Mouse (Mus musculus) hindbrain, embryonic 10.5 days (tissue): Measurements from ENCODE around the gene Rpap1. TPM values are rescaled to one million over a fixed set of nuclear protein-coding genes. Genes with fewer than 3 reads are reported as not detected.

Experiments used
- DNase-seq: peaks from one replicate; pipeline ENCODE4 v3.0.0-alpha.2; 2017; ENCODE audit warnings: low spot score
- H3K27ac ChIP-seq: fragments of 300-500 bp; sonication (generic); 2 replicates; pipeline ENCODE4 v1.5.1; 2016; ENCODE audit warnings: mild to moderate bottlenecking, moderate library complexity
- H3K27me3 ChIP-seq: fragments of 300-500 bp; sonication (generic); 2 replicates; pipeline ENCODE4 v1.6.1; 2016; ENCODE audit warnings: mild to moderate bottlenecking; ENCODE audit not compliant: poor library complexity, insufficient read depth, severe bottlenecking
- H3K36me3 ChIP-seq: fragments of 300-500 bp; sonication (generic); 2 replicates; pipeline ENCODE4 v1.6.1; 2016; ENCODE audit warnings: mild to moderate bottlenecking, moderate library complexity
- H3K4me1 ChIP-seq: fragments of 300-500 bp; sonication (generic); replicated peaks from 2 replicates; pipeline ENCODE4 v1.6.1; 2016; ENCODE audit warnings: mild to moderate bottlenecking
- H3K4me3 ChIP-seq: fragments of 300-500 bp; sonication (generic); 2 replicates; pipeline ENCODE4 v1.5.1; 2016; ENCODE audit warnings: mild to moderate bottlenecking, moderate library complexity
- H3K9me3 ChIP-seq: fragments of 300-500 bp; sonication (generic); 2 replicates; pipeline ENCODE4 v1.6.1; 2016; ENCODE audit warnings: mild to moderate bottlenecking, moderate library complexity
- WGBS: fragments of 180-500 bp; shearing (Covaris S2); methylation state at CpG from one replicate; pipeline ENCODE4 v1.1.7; 2016; 5-methylcytosine and 5-hydroxymethylcytosine counted together
- polyA plus RNA-seq: library from polyadenylated mRNA; unstranded; fragments of >200 nt; fragmentation: Nextera tagmentation; extraction: Ambion mirVana; gene quantifications from 2 replicates; pipeline ENCODE4 v1.2.1, GENCODE M21; 2016

The Rpap1 gene
- polyA plus RNA-seq, 1 experiment from 2014 or later = 41.6 TPM

DNA sequence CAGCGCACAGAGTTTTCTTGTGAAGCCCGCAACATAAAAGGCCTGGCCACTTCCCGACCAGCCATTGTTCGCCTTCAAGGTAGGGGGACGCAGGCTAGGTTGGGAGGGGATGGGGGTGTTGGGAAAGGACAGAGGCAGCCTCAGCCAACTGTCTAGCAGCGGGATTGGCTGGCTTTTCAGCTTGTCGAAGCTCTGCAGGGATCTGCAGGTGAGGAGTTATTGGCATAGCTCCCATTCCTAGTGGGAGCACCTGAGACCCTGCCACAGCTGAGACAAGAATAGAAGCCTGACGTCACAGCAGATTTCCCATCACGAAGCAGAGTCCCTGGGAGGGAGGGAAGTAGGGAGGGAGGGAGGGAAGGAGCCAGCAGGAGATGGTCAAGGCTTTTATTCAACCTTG lies 17.4 kb upstream of the Rpap1 start:
- peaks cover 54% of the 10 kb centered on the region for H3K36me3 ChIP-seq
- no peak for DNase-seq
- no peak overlapping the region for H3K4me3 ChIP-seq
- 26% methylated on average over 9 of the region's 9 CpGs for WGBS
- peaks cover 41% of the 10 kb centered on the region for H3K27me3 ChIP-seq
- peak overlapping the region; percentile 81 for H3K27ac ChIP-seq
- peaks cover 88% of the 10 kb centered on the region for H3K4me1 ChIP-seq
- H3K9me3 ChIP-seq = no peaks in the 10 kb centered on the region

DNA sequence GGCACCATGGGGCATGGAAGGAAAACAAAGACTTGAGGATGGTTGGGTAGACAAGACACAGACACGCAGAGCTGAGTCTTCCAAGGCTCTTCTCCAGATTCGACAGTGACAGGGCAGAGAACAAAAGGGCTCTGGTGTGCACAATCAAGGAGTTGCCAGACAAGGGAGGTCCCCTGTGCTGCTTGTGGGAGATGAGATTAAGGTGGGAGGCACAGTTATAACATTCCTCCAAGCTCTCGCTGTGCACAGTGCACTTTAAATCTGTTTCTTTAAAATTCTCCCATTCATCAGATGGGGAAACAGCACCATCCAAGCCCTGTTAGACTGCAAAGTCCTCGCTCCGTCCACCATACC lies 16.9 kb upstream of the Rpap1 start:
- H3K36me3 ChIP-seq = peaks cover 48% of the 10 kb centered on the region
- no peaks in the 10 kb centered on the region for H3K9me3 ChIP-seq
- peak overlapping the region; percentile 81 for H3K27ac ChIP-seq
- no peak for DNase-seq
- 29% methylated on average over 5 of the region's 5 CpGs for WGBS
- H3K27me3 ChIP-seq = peaks cover 41% of the 10 kb centered on the region
- no peak overlapping the region for H3K4me3 ChIP-seq
- H3K4me1 ChIP-seq = peaks cover 89% of the 10 kb centered on the region

DNA sequence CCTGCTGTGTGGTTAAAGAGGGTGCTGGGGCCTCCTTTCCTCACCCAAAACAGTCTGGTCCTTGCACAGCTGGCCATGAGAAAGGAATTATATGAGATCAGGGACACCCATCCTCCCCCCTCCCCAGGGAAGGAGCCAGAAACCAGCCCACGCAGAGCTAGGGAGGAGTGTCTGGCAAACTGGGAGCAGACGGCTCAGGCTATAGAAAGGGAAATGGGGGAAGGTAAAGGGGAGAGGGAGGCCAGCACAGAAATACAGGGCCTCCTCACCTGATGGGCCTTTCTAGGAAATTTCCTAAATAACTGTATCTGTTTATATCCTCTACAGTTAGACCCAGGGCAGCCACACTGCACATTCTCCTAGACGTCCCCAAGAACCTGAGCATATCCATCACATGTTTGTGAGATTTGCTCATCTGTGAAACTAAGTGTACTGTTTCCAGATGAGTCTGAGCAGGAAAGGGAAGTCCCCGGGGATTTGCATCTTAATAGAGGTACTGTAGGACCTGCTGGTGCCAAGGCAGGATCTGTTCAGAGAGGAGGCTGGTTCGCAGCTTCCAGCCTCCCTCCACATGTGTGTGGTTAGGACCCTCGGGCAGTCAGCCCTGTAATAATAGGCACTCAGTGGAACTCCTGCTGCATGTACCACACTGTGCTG lies 16.4 kb upstream of the Rpap1 start:
- WGBS = 15% methylated on average over 6 of the region's 6 CpGs
- Histone ChIP-seq H3K4me1 (peaks cover 89% of the 10 kb centered on the region), H3K4me3 (peak overlapping the region; percentile 33; the same call in 1 of the 2 replicates), H3K36me3 (peaks cover 43% of the 10 kb centered on the region), H3K27me3 (peaks cover 46% of the 10 kb centered on the region), H3K27ac (peak overlapping the region; percentile 81), H3K9me3 (no peaks in the 10 kb centered on the region)
- no peak for DNase-seq

DNA sequence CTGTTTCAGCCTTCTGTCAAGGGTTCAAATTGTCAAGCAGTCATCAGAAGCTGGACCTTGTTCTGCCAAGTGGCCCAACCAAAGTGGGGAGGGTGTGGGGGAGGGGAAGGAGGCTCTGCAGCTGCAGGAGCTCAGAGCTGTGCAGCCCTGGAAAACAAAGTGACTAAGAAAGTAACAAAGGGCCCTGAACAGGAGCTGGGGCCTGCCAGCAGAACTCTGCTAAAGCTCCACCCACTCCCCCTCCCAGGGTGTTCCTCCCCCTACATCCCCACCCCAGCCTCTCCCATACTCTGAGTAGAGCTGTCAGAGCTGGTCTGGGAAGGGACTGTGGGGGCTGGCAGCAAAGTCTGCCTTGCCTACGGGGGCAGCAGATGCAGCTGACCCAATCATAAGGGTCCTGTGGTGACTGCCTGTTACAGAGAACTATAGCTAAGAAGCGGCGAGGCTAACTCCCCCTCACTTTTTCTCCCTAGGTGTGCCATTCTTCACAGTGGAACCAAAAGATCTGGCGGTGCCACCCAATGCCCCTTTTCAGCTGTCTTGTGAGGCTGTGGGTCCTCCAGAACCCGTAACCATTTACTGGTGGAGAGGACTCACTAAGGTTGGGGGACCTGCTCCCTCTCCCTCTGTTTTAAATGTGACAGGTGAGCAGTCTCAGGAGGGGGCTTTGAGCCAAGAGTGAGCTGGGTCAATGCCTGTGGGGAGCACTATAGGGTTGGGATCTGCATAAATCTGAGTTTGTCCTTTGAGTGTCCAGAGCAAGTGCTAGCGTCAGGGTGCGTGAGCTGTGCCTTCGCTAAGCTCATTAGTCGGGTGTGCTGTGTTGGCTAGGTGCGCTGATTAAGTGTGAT lies 15.7 kb upstream of the Rpap1 start:
- Histone ChIP-seq H3K27ac (peak overlapping the region; percentile 81), H3K9me3 (no peaks in the 10 kb centered on the region), H3K4me3 (peak overlapping the region; percentile 33), H3K4me1 (peaks cover 87% of the 10 kb centered on the region), H3K27me3 (peaks cover 54% of the 10 kb centered on the region), H3K36me3 (peaks cover 36% of the 10 kb centered on the region)
- 26% methylated on average over 10 of the region's 10 CpGs for WGBS
- peak; percentile 72 for DNase-seq

DNA sequence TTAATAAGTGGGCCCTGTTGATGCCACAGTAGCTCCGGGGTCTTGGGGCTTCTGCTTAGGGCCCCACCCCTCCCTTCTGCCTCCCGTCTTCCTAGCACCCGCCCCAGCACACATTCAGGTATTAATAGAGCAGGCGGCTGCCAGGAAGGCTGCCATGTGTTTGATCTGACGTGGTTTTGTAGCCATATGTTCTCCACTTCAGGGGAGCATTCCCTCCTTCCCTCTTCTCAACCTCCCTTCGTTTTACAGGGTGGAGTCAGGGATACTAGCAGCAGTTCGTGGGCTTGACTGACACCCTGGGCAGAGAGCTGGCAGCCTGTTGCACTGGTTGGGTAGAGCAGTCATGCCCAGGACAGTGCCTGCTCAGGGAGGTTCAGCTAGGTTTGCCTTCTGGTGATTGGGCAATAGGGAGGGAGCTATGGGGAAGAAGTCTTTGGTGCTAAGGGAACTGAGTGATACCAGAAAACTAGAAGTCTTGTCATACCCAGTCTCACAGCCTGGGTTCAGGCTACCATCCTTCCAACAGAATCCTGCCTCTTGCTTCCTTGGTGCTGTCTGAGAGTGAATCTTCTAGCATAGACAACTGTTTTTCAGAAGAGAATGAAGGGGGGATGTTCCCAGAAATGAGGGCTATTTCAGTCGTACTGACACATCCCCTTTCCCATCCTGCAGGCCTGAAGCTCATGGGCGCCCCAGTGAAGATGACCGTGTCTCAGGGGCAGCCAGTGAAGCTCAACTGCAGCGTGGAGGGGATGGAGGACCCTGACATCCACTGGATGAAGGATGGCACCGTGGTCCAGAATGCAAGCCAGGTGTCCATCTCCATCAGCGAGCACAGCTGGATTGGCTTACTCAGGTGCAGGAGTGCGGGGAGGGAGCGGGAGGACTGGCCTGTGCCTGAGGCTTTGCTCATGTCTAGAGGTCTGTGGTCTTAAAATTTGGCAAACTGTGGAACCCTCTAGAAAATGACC lies 13.8 kb upstream of the Rpap1 start:
- Histone ChIP-seq H3K4me3 (peak overlapping the region; percentile 87), H3K27ac (peak overlapping the region; percentile 20; the same call in 1 of the 2 replicates), H3K36me3 (peaks cover 19% of the 10 kb centered on the region), H3K9me3 (no peaks in the 10 kb centered on the region), H3K27me3 (peaks cover 72% of the 10 kb centered on the region), H3K4me1 (peaks cover 73% of the 10 kb centered on the region)
- no peak for DNase-seq
- WGBS = 47% methylated on average over 15 of the region's 15 CpGs

DNA sequence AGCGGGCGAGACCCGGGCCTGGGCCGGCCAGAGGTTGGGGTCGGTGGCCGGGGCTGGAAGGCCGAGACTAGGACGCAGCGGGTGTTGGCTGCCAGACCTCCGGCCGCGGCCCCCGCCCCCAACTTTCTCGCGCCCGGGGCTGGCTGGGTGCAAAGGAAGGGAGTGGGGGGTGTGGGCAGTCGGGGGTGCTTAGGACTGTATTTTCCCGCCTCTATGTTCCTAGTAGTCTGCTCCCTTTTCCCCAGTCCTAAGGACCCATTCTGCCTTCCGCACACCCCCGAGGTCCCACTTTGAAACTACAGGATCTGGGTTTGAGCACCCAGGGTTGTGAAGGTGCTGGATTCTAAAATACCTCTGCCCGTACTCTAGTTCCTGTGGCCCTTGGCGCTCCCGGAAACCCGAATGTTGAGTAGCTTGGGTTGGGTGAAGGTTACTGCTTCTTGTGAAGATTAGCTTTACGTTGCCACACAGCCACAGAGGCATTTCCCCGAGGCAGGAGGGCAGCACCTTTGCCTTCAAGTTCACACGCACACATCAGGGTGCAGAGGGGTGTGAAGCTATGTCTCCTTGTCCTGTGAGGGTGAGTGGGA lies 12.7 kb upstream of the Rpap1 start:
- WGBS = 1% methylated on average over 27 of the region's 27 CpGs
- DNase-seq = peak; percentile 66
- Histone ChIP-seq H3K36me3 (peaks cover 10% of the 10 kb centered on the region; the same call in 1 of the 2 replicates), H3K27me3 (peaks cover 68% of the 10 kb centered on the region), H3K27ac (peak overlapping the region; percentile 94), H3K4me3 (peak overlapping the region; percentile 87), H3K9me3 (no peaks in the 10 kb centered on the region), H3K4me1 (peaks cover 65% of the 10 kb centered on the region)

DNA sequence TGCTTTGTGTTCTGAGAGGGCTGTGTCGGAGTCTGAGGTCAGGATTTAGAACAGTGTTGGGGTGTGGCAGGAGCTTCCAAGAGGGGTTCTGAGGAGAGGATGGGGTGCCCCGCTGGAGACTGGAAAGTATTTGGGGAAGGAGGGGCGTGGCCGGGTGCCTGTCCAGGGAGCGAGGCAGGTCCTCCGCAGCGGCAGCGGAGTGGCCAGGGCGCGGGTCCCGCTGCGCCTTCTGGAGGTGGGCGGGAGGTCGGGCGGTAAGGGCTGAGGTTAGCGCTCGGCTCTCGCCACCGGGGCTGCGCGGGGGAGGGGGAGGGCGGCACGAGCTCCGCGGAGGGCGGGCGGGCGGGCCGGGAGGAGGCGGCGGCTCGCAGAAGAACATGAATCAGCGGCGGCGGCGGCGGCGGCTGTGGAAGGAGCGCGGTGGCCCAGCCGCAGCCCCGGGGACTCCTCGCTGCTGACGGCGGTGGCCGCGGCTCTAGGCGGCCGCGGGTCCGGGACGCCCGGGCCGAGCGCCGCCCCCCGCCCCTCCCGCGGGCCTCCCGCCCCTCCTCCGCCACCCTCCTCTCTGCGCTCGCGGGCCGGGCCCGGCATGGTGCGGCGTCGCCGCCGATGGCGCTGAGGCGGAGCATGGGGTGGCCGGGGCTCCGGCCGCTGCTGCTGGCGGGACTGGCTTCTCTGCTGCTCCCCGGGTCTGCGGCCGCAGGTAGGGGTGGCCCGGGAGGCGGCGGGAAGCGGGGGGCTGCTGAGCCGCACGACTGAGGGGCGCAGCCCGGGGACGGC lies 12.0 kb upstream of the Rpap1 start:
- H3K27me3 ChIP-seq = peaks cover 62% of the 10 kb centered on the region
- no peaks in the 10 kb centered on the region for H3K9me3 ChIP-seq
- peaks cover 58% of the 10 kb centered on the region for H3K4me1 ChIP-seq
- H3K36me3 ChIP-seq = peaks cover 5% of the 10 kb centered on the region; the same call in 1 of the 2 replicates
- DNase-seq = peak; percentile 69
- 1% methylated on average over 80 of the region's 89 CpGs for WGBS
- H3K27ac ChIP-seq = peak overlapping the region; percentile 94
- peak overlapping the region; percentile 87 for H3K4me3 ChIP-seq

DNA sequence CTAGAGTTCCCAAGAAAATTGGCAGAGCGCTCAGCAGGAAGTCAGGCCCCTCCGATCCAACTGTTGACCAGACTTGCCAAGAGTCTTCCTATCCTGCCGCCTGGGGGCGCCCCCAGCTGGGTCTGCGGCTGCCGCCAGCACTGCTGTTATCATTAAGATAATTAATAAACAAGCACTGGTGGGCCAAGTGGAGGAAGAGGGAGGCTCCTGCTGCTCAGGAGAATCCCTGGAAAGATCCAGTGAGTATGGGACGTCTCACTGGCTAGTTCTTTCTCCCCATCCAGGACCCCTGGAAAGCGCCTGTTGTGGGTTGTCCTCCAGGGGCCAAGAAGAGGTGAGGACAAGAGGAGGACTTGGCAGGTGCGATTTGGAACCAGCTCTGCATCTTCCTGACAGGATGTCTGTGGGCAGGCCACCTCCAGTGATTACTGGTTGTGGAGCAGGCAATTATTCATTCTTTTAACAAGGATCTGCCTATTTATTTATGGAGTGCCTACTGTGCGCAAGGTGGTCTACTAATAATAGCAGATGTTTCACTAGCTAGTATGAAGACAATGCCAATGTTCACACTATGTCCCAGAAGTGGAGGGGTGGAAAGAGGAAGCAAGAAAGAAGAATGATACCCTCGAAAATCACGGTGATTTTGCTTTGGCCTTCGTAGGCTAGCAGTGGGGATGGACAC lies 11.1 kb upstream of the Rpap1 start:
- peaks cover 52% of the 10 kb centered on the region for H3K27me3 ChIP-seq
- H3K4me3 ChIP-seq = 0 out of 2 replicates have a peak overlapping the region, but pooled peaks have one; percentile 87

DNA sequence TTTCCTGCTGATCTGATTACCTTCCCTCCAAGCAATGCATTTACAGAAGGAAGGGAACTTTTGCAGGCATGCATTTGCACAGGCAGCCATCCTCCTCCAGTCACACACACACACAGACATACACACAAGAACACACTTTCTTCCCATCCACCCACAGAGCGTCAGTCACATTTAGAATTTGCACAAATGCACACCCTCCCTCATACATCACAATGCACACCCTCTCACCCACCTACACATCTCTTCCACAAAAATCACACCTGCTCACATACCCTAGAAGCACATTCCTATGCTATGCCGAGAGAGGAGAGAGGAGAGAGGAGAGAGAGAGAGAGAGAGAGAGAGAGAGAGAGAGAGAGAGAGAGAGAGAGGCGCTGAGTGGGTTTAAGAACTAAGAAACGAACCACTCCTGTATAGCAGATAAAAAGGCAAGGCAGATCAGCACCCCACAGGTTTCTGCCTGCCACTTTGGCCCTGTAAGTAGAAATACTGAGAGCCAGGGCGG lies 10.0 kb upstream of the Rpap1 start, which contains the start of gene Tyro3:
Tyro3 (plus strand) TSS at position 455 of the 505 bp plus-strand sequence.
- DNase-seq = no peak
- Histone ChIP-seq H3K27ac (no peak within 1 kb of the TSS), H3K4me3 (no peak within 1 kb of the TSS), H3K36me3 (no peaks in the 10 kb centered on the region; the same call in 1 of the 2 replicates), H3K27me3 (peaks cover 44% of the 10 kb centered on the region), H3K9me3 (no peaks in the 10 kb centered on the region), H3K4me1 (peaks cover 38% of the 10 kb centered on the region)
- 59% methylated on average over 5 of the region's 5 CpGs for WGBS

More for the DNA sequence above, 11.1 kb upstream of the Rpap1 start:
- no peaks in the 10 kb centered on the region; the same call in 1 of the 2 replicates for H3K36me3 ChIP-seq
- H3K27ac ChIP-seq = no peak overlapping the region
- WGBS = 12% methylated on average over 13 of the region's 13 CpGs
- peak; percentile 69 for DNase-seq
- peaks cover 49% of the 10 kb centered on the region for H3K4me1 ChIP-seq
- no peaks in the 10 kb centered on the region for H3K9me3 ChIP-seq

DNA sequence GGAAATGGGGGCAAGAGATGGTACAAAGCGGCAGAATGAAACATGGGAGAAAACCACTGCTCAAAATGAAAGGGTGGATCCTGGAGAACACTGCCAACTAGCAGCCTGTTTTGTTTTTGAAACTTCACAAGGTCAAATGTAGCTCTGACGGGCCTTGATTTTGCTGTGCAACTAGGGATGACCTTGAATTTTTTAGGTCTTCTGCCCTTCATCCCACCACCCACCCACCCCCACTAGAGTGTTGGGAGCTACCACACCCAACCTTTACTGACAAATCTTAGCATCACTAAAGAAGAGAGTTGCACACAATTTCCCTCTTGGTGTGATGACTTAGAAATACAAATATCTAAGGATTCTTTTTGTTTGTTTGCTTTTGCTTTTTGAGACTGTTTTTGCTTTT lies 2.7 kb upstream of the Rpap1 start:
- no peak overlapping the region for H3K27ac ChIP-seq
- H3K4me3 ChIP-seq = no peak overlapping the region
- WGBS = 85% methylated on average over 2 of the region's 2 CpGs
- DNase-seq = no peak
- no peaks in the 10 kb centered on the region for H3K27me3 ChIP-seq
- no peaks in the 10 kb centered on the region for H3K9me3 ChIP-seq
- H3K36me3 ChIP-seq = peaks cover 6% of the 10 kb centered on the region
- peaks cover 14% of the 10 kb centered on the region for H3K4me1 ChIP-seq

DNA sequence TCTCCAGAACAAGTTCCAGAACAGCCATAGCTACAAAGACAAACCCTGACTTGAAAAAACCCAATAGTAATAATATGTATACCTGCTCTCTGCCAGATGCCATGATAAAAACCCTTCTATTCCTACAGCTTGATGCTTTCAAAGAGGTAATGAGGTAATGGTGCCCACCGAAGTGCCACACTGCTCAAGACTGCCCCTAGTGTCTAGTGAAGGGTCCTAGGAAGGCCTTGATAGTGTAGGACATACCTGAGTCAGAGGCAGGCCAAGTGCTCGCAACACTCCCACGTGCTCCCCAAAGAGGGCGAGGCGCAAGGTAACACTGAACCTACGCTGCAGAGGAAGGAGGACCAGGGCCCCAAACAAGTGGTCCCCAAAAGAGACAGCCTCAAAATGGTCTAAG lies 20.1 kb downstream of the Rpap1 start:
- peaks cover 86% of the 10 kb centered on the region for H3K36me3 ChIP-seq

More for the DNA sequence above, 20.1 kb downstream of the Rpap1 start:
- Histone ChIP-seq H3K4me1 (no peaks in the 10 kb centered on the region), H3K27ac (no peak overlapping the region), H3K27me3 (peaks cover 7% of the 10 kb centered on the region), H3K9me3 (no peaks in the 10 kb centered on the region), H3K4me3 (no peak overlapping the region)
- no peak for DNase-seq
- WGBS = 96% methylated on average over 6 of the region's 6 CpGs
